Mouse (Mus musculus): ENCODE measurements around the gene Mfsd6. TPM values are rescaled to one million over a fixed set of nuclear protein-coding genes. Genes with fewer than 3 reads are reported as not detected.

Mfsd6 gene
- polyA plus RNA-seq, 1 experiment from 2014 or later, result 5.2 TPM

DNA sequence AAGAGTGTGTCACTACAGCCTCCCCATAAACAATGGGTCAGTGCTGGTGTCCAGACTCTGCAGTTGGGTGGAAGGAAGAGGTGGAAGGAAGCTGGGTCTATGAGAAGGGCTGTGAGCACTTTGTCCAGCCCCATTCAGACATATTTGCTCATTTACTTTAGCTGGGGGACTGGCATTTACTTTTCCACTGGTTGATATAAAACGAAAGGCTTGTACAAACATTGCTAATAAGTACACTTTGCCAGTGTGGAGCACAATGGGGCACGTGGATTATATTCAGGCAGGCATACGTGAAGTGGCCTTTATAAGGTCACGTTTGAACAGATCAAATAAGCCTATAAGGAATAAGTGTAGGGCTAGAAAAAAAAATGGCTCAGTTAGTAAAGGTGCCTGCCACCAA is 43.7 kb downstream of the Mfsd6 start:
- Histone ChIP-seq H3K9ac (ENCODE audit: low read length) (no peak overlapping the region), H3K36me3 (ENCODE audit: control insufficient read depth, insufficient read depth, low read length) (no peaks in the 10 kb centered on the region), H3K27ac (ENCODE audit: low read length) (peak overlapping the region; percentile 56; the same call in 1 of the 2 replicates), H3K9me3 (replicated peaks; ENCODE audit: control insufficient read depth, low read length) (no peaks in the 10 kb centered on the region), H3K4me3 (replicated peaks; ENCODE audit: low read length) (no peak overlapping the region), H3K4me2 (ENCODE audit: low read depth, low read length) (no peak overlapping the region), H3K4me1 (ENCODE audit: control insufficient read depth, insufficient read depth, low read length) (peaks cover 6% of the 10 kb centered on the region; the same call in 1 of the 2 replicates), H3K27me3 (ENCODE audit: control insufficient read depth, insufficient read depth, low read length) (no peaks in the 10 kb centered on the region)
- 50% methylated on average over 4 of the region's 4 CpGs for WGBS
- ATAC-seq (ENCODE audit: insufficient read depth, low FRiP score), result peak; percentile 88

DNA sequence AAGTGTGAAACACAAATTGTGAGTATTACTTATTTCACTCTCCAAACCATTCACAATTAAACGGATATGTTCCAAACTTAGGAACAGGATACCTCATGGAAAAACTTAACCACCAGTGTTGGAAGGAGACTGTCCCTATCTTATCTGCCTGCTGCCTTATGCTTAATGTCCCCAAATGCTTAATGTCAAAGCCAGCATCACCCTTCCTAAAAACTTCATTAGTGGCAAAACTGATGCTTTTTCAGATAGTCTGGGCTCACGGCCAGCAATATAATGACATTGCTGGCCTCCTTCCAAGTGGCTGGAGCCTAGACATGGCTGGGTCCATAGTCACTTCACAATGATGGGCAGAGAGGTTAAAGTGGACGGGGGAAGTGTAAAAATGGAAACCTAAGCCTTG is 50.6 kb downstream of the Mfsd6 start:
- H3K27ac ChIP-seq (ENCODE audit: low read length), result no peak overlapping the region
- H3K4me3 ChIP-seq (replicated peaks; ENCODE audit: low read length), result no peak overlapping the region
- no peaks in the 10 kb centered on the region for H3K36me3 ChIP-seq (ENCODE audit: control insufficient read depth, insufficient read depth, low read length)
- WGBS, result 30% methylated on average over 3 of the region's 3 CpGs
- no peaks in the 10 kb centered on the region for H3K9me3 ChIP-seq (replicated peaks; ENCODE audit: control insufficient read depth, low read length)
- no peak overlapping the region for H3K4me2 ChIP-seq (ENCODE audit: low read depth, low read length)
- no peaks in the 10 kb centered on the region for H3K27me3 ChIP-seq (ENCODE audit: control insufficient read depth, insufficient read depth, low read length)
- no peak overlapping the region for H3K9ac ChIP-seq (ENCODE audit: low read length)
- peak; percentile 80 for ATAC-seq (ENCODE audit: insufficient read depth, low FRiP score)
- H3K4me1 ChIP-seq (ENCODE audit: control insufficient read depth, insufficient read depth, low read length), result peaks cover 11% of the 10 kb centered on the region

DNA sequence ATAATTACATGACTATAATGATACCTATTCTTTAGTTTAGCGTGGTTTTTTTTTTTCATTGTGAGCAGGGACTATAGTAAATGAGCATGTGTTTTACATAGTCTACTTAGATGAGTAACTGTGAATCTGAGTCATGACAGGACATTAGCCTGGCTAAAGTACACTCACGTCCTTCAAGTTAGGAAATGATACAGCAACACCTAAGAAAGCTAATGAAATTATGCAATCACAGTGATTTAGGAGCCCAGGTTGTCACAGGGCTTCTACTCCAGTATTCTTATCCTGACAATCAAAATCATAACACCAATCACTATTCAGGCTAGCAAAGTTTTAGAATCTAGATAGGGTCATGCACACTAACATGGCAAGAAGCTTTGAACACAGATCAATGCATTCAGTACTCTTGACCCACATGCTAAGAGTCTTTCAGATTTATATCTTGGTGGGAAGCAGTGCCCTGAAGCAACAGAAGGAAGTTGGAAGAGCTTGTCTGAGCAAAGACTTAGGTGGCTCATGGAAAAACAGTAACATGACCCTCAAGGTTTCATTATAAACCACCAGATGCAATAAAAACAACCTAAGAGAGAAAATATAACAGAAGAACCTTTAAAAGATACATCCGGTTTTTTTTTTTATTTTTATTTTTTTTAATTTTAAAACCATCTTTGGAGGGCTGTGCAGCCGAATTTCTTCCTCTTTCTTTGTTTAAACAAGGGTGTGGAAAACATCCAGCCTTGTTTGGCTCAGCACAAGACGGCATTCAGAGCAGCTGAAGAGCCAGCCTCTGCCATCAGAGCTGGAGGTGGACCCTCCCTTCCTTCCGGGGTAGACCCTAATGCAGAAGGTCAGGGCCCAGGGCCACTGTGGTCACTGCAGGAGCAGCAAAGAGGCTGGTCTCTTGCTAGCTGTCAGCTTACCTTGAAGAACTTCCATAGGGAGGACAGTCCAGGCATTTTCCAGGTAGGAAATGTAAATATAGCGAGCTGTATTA is 51.4 kb downstream of the Mfsd6 start:
- H3K27ac ChIP-seq (ENCODE audit: low read length), result peak overlapping the region; percentile 66
- H3K27me3 ChIP-seq (ENCODE audit: control insufficient read depth, insufficient read depth, low read length), result no peaks in the 10 kb centered on the region
- peaks cover 11% of the 10 kb centered on the region for H3K4me1 ChIP-seq (ENCODE audit: control insufficient read depth, insufficient read depth, low read length)
- H3K9me3 ChIP-seq (replicated peaks; ENCODE audit: control insufficient read depth, low read length), result no peaks in the 10 kb centered on the region
- H3K4me3 ChIP-seq (replicated peaks; ENCODE audit: low read length), result no peak overlapping the region
- 43% methylated on average over 7 of the region's 7 CpGs for WGBS
- no peaks in the 10 kb centered on the region for H3K36me3 ChIP-seq (ENCODE audit: control insufficient read depth, insufficient read depth, low read length)
- no peak overlapping the region for H3K4me2 ChIP-seq (ENCODE audit: low read depth, low read length)
- 0 out of 2 replicates have a peak, but pooled peaks have one; percentile 48 for ATAC-seq (ENCODE audit: insufficient read depth, low FRiP score)
- peak overlapping the region; percentile 34; the same call in 1 of the 2 replicates for H3K9ac ChIP-seq (ENCODE audit: low read length)

DNA sequence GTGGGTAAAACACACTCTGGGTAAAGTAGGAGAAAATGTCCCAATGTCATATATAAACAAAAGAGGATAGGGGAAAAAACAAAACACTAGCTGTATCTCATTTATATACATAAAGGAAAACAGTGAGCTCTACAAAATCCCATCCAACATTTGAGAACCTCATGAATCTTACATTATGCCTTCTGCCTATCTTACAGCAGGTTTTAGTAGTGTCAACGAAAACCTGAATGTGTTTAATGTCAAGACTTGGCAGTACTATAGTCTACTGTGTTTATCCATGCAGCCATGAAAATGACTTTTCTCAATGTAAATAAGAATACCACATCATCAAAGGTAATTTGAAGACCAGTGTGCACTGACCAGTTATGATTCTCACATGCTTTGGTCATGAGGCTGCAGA is 57.3 kb downstream of the Mfsd6 start:
- Histone ChIP-seq H3K9me3 (replicated peaks; ENCODE audit: control insufficient read depth, low read length) (no peaks in the 10 kb centered on the region), H3K27ac (ENCODE audit: low read length) (no peak overlapping the region), H3K36me3 (ENCODE audit: control insufficient read depth, insufficient read depth, low read length) (no peaks in the 10 kb centered on the region), H3K4me1 (ENCODE audit: control insufficient read depth, insufficient read depth, low read length) (no peaks in the 10 kb centered on the region), H3K4me3 (replicated peaks; ENCODE audit: low read length) (no peak overlapping the region), H3K4me2 (ENCODE audit: low read depth, low read length) (no peak overlapping the region), H3K27me3 (ENCODE audit: control insufficient read depth, insufficient read depth, low read length) (no peaks in the 10 kb centered on the region), H3K9ac (ENCODE audit: low read length) (no peak overlapping the region)
- no peak for ATAC-seq (ENCODE audit: insufficient read depth, low FRiP score)
- 75% methylated on average over 1 of the region's 1 CpGs for WGBS

DNA sequence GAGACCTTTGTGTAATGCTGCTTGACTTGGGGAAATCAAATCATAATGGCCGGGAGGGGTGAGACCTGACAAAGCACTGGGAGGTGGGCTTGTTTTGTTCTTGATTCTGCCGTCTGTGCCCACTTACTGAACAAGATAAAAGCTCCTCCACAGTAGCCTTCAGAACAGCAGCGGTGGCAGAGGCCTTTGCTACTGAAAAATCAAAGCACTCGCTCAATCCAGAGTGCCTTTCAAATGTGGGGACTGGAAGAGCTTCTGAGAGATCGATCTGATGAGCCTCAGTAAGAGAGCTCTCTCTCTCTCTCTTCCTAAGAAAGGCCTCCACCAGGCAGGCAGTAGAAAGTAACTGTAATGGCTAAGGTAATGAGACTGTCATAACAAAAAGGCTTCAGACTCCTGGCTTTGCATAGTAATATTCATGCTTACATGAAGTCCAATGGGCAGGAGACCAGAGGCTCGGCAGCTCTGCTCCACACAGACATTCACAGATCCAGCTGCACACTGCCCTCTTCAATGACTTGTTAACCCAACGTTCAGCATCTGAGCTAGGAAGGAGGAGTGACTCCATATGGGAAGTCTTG is 58.4 kb downstream of the Mfsd6 start:
- Histone ChIP-seq H3K9me3 (replicated peaks; ENCODE audit: control insufficient read depth, low read length) (no peaks in the 10 kb centered on the region), H3K9ac (ENCODE audit: low read length) (no peak overlapping the region), H3K4me3 (replicated peaks; ENCODE audit: low read length) (no peak overlapping the region), H3K27me3 (ENCODE audit: control insufficient read depth, insufficient read depth, low read length) (no peaks in the 10 kb centered on the region), H3K4me1 (ENCODE audit: control insufficient read depth, insufficient read depth, low read length) (no peaks in the 10 kb centered on the region), H3K36me3 (ENCODE audit: control insufficient read depth, insufficient read depth, low read length) (no peaks in the 10 kb centered on the region), H3K27ac (ENCODE audit: low read length) (no peak overlapping the region), H3K4me2 (ENCODE audit: low read depth, low read length) (no peak overlapping the region)
- ATAC-seq (ENCODE audit: insufficient read depth, low FRiP score), result no peak
- WGBS, result 60% methylated on average over 7 of the region's 7 CpGs

DNA sequence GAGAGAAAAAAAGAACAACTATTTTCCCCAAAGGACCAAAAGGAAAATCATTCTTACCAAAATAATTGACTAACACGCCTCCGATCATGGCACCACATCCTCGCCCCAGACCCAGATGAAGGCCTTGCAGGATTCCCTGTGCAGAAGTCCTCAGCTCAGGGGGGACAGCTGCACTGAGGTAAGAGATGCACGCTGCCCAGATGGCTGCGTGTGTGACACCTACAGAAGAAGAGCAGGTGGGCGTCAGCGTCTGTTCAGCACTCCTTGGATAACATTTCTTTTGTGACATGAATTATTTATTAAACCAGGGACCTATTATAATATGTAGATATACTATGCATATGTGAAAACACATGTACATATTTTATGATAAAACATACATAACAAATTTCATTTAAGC is 64.0 kb downstream of the Mfsd6 start:
- no peak for ATAC-seq (ENCODE audit: insufficient read depth, low FRiP score)

DNA sequence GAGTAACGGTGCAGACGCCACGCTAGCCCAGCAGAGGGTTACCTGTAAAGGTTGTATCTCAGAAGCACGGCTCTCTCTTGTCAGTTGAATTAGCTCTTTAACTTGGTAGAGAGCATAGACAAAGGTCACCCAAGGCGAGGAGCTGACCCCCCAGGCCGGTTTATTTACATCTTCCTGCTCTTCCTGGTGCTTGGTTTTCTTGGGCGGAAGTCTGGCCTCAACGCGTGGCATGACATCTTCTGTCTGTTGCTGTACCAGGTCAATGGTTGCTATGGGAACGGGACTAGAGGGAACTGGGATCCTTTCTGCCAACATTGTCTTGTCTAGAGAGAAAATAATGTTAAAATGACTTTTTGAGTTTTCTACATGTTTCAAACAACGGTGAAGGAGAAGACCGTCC is 66.5 kb downstream of the Mfsd6 start:
- H3K9me3 ChIP-seq (replicated peaks; ENCODE audit: control insufficient read depth, low read length), result no peaks in the 10 kb centered on the region
- 72% methylated on average over 12 of the region's 12 CpGs for WGBS
- no peak overlapping the region for H3K9ac ChIP-seq (ENCODE audit: low read length)
- ATAC-seq (ENCODE audit: insufficient read depth, low FRiP score), result no peak
- no peaks in the 10 kb centered on the region for H3K36me3 ChIP-seq (ENCODE audit: control insufficient read depth, insufficient read depth, low read length)
- no peaks in the 10 kb centered on the region for H3K27me3 ChIP-seq (ENCODE audit: control insufficient read depth, insufficient read depth, low read length)
- H3K4me1 ChIP-seq (ENCODE audit: control insufficient read depth, insufficient read depth, low read length), result no peaks in the 10 kb centered on the region
- no peak overlapping the region for H3K27ac ChIP-seq (ENCODE audit: low read length)
- no peak overlapping the region for H3K4me2 ChIP-seq (ENCODE audit: low read depth, low read length)
- H3K4me3 ChIP-seq (replicated peaks; ENCODE audit: low read length), result no peak overlapping the region

More for the DNA sequence above, 64.0 kb downstream of the Mfsd6 start:
- Histone ChIP-seq H3K4me1 (ENCODE audit: control insufficient read depth, insufficient read depth, low read length) (no peaks in the 10 kb centered on the region), H3K36me3 (ENCODE audit: control insufficient read depth, insufficient read depth, low read length) (no peaks in the 10 kb centered on the region), H3K27me3 (ENCODE audit: control insufficient read depth, insufficient read depth, low read length) (no peaks in the 10 kb centered on the region), H3K9ac (ENCODE audit: low read length) (no peak overlapping the region), H3K27ac (ENCODE audit: low read length) (no peak overlapping the region), H3K9me3 (replicated peaks; ENCODE audit: control insufficient read depth, low read length) (no peaks in the 10 kb centered on the region), H3K4me3 (replicated peaks; ENCODE audit: low read length) (no peak overlapping the region), H3K4me2 (ENCODE audit: low read depth, low read length) (no peak overlapping the region)
- WGBS, result 92% methylated on average over 7 of the region's 7 CpGs

DNA sequence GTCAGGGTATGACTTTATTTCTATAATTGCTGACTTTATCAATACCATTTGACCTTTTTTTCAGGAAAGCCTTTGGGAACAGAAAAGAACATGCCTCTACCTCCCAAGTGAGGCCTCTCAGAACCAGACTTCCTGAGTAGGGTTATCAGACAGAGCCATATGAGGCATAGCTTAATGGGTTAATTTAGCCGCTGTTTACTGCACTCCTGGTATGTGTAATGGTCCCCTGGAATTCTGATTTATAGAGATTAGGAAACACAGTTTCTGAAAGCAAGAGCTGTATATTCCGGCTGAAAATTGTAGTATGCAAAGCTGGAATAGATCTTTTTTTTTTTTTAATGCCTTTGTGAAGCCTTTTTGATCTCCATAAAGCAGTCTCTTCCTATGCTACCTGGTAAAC is 67.0 kb downstream of the Mfsd6 start:
- no peak for ATAC-seq (ENCODE audit: insufficient read depth, low FRiP score)
- Histone ChIP-seq H3K4me3 (replicated peaks; ENCODE audit: low read length) (no peak overlapping the region), H3K4me1 (ENCODE audit: control insufficient read depth, insufficient read depth, low read length) (no peaks in the 10 kb centered on the region), H3K27ac (ENCODE audit: low read length) (no peak overlapping the region), H3K4me2 (ENCODE audit: low read depth, low read length) (no peak overlapping the region), H3K36me3 (ENCODE audit: control insufficient read depth, insufficient read depth, low read length) (no peaks in the 10 kb centered on the region), H3K9ac (ENCODE audit: low read length) (no peak overlapping the region), H3K9me3 (replicated peaks; ENCODE audit: control insufficient read depth, low read length) (no peaks in the 10 kb centered on the region), H3K27me3 (ENCODE audit: control insufficient read depth, insufficient read depth, low read length) (no peaks in the 10 kb centered on the region)
- 45% methylated on average over 2 of the region's 2 CpGs for WGBS

DNA sequence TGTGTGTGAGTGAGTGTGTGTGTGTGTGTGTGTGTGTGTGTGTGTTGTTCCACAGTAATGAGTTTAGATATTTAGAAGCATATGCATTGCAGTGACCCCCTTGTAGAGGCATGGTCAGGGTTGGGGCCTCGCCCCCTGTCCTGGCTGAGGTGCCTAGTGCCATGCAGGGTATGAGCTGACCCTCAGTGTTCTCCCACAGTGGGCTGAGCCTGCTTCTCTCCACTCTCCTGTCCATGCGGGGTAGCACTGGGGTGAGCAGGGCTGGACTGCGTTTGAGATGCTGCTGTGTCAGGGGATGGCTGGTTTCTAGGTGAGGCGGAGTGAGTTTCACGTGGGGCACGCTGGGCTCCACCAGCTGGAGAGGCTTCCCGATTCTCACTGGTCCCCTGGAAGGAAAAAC is 69.1 kb downstream of the Mfsd6 start:
- Histone ChIP-seq H3K27me3 (ENCODE audit: control insufficient read depth, insufficient read depth, low read length) (no peaks in the 10 kb centered on the region), H3K4me2 (ENCODE audit: low read depth, low read length) (no peak overlapping the region), H3K4me1 (ENCODE audit: control insufficient read depth, insufficient read depth, low read length) (no peaks in the 10 kb centered on the region), H3K9me3 (replicated peaks; ENCODE audit: control insufficient read depth, low read length) (no peaks in the 10 kb centered on the region), H3K4me3 (replicated peaks; ENCODE audit: low read length) (no peak overlapping the region), H3K36me3 (ENCODE audit: control insufficient read depth, insufficient read depth, low read length) (no peaks in the 10 kb centered on the region), H3K27ac (ENCODE audit: low read length) (no peak overlapping the region), H3K9ac (ENCODE audit: low read length) (no peak overlapping the region)
- WGBS, result 83% methylated on average over 7 of the region's 7 CpGs
- ATAC-seq (ENCODE audit: insufficient read depth, low FRiP score), result no peak

Measured in stomach, embryonic 16.5 days (tissue).